Mouse (Mus musculus): ENCODE measurements at regions not wholly inside any gene's neighbourhood (a gene's known extent, or its start where the extent isn't known, plus 50 kb on each side); places are given as distances from the start of the nearest gene placed in this dataset.

DNA sequence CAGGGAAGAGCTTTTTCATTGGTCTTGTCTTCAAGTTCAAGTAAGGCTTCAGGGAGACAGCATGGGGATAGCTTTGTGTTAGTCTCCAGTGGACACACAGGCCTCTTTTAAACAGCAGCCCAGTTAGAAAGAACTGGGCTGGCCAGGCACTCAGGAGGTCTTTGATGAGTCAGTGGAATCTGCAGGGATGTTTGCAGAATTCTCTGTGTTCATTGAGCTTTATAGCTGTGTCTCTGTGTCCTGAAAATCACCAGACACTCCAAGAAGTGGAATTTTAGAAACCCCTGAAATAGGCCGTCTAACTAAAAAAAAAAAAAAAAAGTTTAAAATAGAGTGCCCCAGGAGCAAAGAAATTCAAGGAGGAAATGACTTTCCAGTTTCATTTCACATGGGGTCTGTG, 317.1 kb upstream of the Sash1 start:
- TF ChIP-seq POLR2A (IDR thresholded peaks at IDR 0.05; ENCODE audit: insufficient read depth, low read depth, low read length) = no peak
- TF ChIP-seq CTCF (IDR thresholded peaks at IDR 0.05; ENCODE audit: insufficient read depth, low read depth, low read length) = no peak

Data from olfactory bulb, adult 2 months (tissue).